Mouse (Mus musculus) myocyte (in vitro differentiated cells): ENCODE measurements at regions not wholly inside any gene's neighbourhood (a gene's known extent, or its start where the extent isn't known, plus 50 kb on each side); places are given as distances from the start of the nearest gene placed in this dataset.

Experiments
- H3K27me3 ChIP-seq: one replicate; pipeline ENCODE4 v1.6.1; 2011; ENCODE audit not compliant: control insufficient read depth, insufficient read depth, insufficient read length
- H3K36me3 ChIP-seq: one replicate; pipeline ENCODE4 v1.6.1; 2011; ENCODE audit not compliant: control insufficient read depth, insufficient read depth
- H3K4me2 ChIP-seq: one replicate; pipeline ENCODE4 v1.6.1; 2011; ENCODE audit warnings: low read depth, control low read depth
- H3K4me3 ChIP-seq: one replicate; pipeline ENCODE4 v1.5.1; 2011; ENCODE audit warnings: mild to moderate bottlenecking, control low read depth, moderate library complexity
- H3K79me2 ChIP-seq: one replicate; pipeline ENCODE4 v1.6.1; 2011; ENCODE audit not compliant: control insufficient read depth, insufficient read depth
- H3ac ChIP-seq: one replicate; pipeline ENCODE4 v1.6.1; 2011; ENCODE audit not compliant: control insufficient read depth, insufficient read length
- CEBPB ChIP-seq: IDR thresholded peaks from 2 replicates; pipeline ENCODE4 v1.6.1; 2011; ENCODE audit warnings: mild to moderate bottlenecking, moderate library complexity; ENCODE audit not compliant: poor library complexity, insufficient read depth, severe bottlenecking
- E2F4 ChIP-seq: IDR thresholded peaks from one replicate; pipeline ENCODE4 v1.6.1; 2011; ENCODE audit warnings: mild to moderate bottlenecking, control low read depth, moderate library complexity; ENCODE audit not compliant: insufficient read depth
- MAX ChIP-seq: IDR thresholded peaks from one replicate; pipeline ENCODE4 v1.6.1; 2011; ENCODE audit warnings: low read depth, mild to moderate bottlenecking, control low read depth
- MYOD1 ChIP-seq, 3 experiments: IDR thresholded peaks; one replicate each; pipeline ENCODE4 v1.6.1; 2011; ENCODE audit warnings: control low read depth in 2 of 3, low read depth in 2 of 3, mild to moderate bottlenecking in 2 of 3, moderate library complexity in 1 of 3; ENCODE audit not compliant: insufficient read length in 2 of 3, control insufficient read depth in 1 of 3
- MYOG ChIP-seq, 3 experiments: IDR thresholded peaks; one replicate each; pipeline ENCODE4 v1.6.1; 2011; ENCODE audit warnings: control low read depth in 2 of 3, low read depth in 2 of 3, mild to moderate bottlenecking in 2 of 3; ENCODE audit not compliant: insufficient read length in 2 of 3, control insufficient read depth in 1 of 3, insufficient read depth in 1 of 3
- POLR2A ChIP-seq: IDR thresholded peaks from one replicate; pipeline ENCODE4 v1.6.1; 2011; ENCODE audit warnings: low read depth, mild to moderate bottlenecking, control low read depth, moderate library complexity; ENCODE audit not compliant: insufficient read length
- POLR2AphosphoS2 ChIP-seq: IDR thresholded peaks from one replicate; pipeline ENCODE4 v1.6.1; 2011; ENCODE audit warnings: low read depth, control low read depth; ENCODE audit not compliant: insufficient read length
- REST ChIP-seq: IDR thresholded peaks from one replicate; pipeline ENCODE4 v1.6.1; 2011; ENCODE audit warnings: mild to moderate bottlenecking, control low read depth, moderate library complexity; ENCODE audit not compliant: insufficient read depth, insufficient read length
- SRF ChIP-seq: IDR thresholded peaks from one replicate; pipeline ENCODE4 v1.6.1; 2011; ENCODE audit warnings: low read depth; ENCODE audit not compliant: control insufficient read depth, insufficient read length
- TCF12 ChIP-seq: IDR thresholded peaks from one replicate; pipeline ENCODE4 v1.6.1; 2011; ENCODE audit warnings: mild to moderate bottlenecking, control low read depth; ENCODE audit not compliant: poor library complexity, insufficient read depth, severe bottlenecking
- TCF3 ChIP-seq: IDR thresholded peaks from one replicate; pipeline ENCODE4 v1.6.1; 2011; ENCODE audit warnings: low read depth, control low read depth; ENCODE audit not compliant: insufficient read length
- USF1 ChIP-seq: IDR thresholded peaks from one replicate; pipeline ENCODE4 v1.6.1; 2011; ENCODE audit warnings: low read depth, mild to moderate bottlenecking, control low read depth, moderate library complexity

GRCm38 (mm10) chr2:113959025-113959767 lies 54.2 kb downstream of the Gjd2 start:
- Histone ChIP-seq H3ac (no peak overlapping the region), H3K27me3 (no peaks in the 10 kb centered on the region), H3K4me2 (no peak overlapping the region), H3K36me3 (no peaks in the 10 kb centered on the region), H3K79me2 (no peaks in the 10 kb centered on the region), H3K4me3 (no peak overlapping the region)
- TF ChIP-seq TCF3 (peak; percentile 9), POLR2AphosphoS2 (no peak), MYOD1 (IDR thresholded peaks at IDR 0.05; ENCODE audit: control insufficient read depth in 1 of 3, insufficient read length in 2 of 3, low read depth in 2 of 3) (peak in 1 of 3 experiments; percentile 15), MYOG (IDR thresholded peaks at IDR 0.05; ENCODE audit: control insufficient read depth in 1 of 3, insufficient read depth in 1 of 3, insufficient read length in 2 of 3, low read depth in 2 of 3) (peak in 1 of 3 experiments; percentile 28), POLR2A (no peak)

GRCm38 (mm10) chr2:113952480-113952879 lies 60.9 kb downstream of the Gjd2 start:
- no peaks in the 10 kb centered on the region for H3K79me2 ChIP-seq
- no peak overlapping the region for H3K4me2 ChIP-seq
- H3ac ChIP-seq = no peak overlapping the region
- TF ChIP-seq CEBPB = no peak
- no peak for TF ChIP-seq E2F4
- no peak for TF ChIP-seq MYOG (IDR thresholded peaks at IDR 0.05; ENCODE audit: control insufficient read depth in 1 of 3, insufficient read depth in 1 of 3, insufficient read length in 2 of 3, low read depth in 2 of 3)
- TF ChIP-seq TCF12 = no peak
- TF ChIP-seq USF1 = no peak
- no peak for TF ChIP-seq TCF3
- TF ChIP-seq POLR2AphosphoS2 = no peak
- no peak for TF ChIP-seq REST
- TF ChIP-seq MYOD1 (IDR thresholded peaks at IDR 0.05; ENCODE audit: control insufficient read depth in 1 of 3, insufficient read length in 2 of 3, low read depth in 2 of 3) = no peak
- TF ChIP-seq MAX = no peak
- no peak for TF ChIP-seq SRF
- no peak for TF ChIP-seq POLR2A
- no peak overlapping the region for H3K4me3 ChIP-seq
- H3K36me3 ChIP-seq = no peaks in the 10 kb centered on the region
- no peaks in the 10 kb centered on the region for H3K27me3 ChIP-seq

GRCm38 (mm10) chr2:113949296-113949990 lies 64.0 kb downstream of the Gjd2 start:
- H3ac ChIP-seq = no peak overlapping the region
- H3K4me3 ChIP-seq = no peak overlapping the region
- H3K4me2 ChIP-seq = no peak overlapping the region
- no peaks in the 10 kb centered on the region for H3K27me3 ChIP-seq
- TF ChIP-seq CEBPB = no peak
- no peak for TF ChIP-seq POLR2A
- TF ChIP-seq MYOD1 (IDR thresholded peaks at IDR 0.05; ENCODE audit: control insufficient read depth in 1 of 3, insufficient read length in 2 of 3, low read depth in 2 of 3) = no peak
- TF ChIP-seq TCF12 = no peak
- no peak for TF ChIP-seq MAX
- no peak for TF ChIP-seq POLR2AphosphoS2
- TF ChIP-seq TCF3 = no peak
- no peak for TF ChIP-seq REST
- TF ChIP-seq USF1 = no peak
- TF ChIP-seq E2F4 = no peak
- TF ChIP-seq MYOG (IDR thresholded peaks at IDR 0.05; ENCODE audit: control insufficient read depth in 1 of 3, insufficient read depth in 1 of 3, insufficient read length in 2 of 3, low read depth in 2 of 3) = no peak
- TF ChIP-seq SRF = no peak
- no peaks in the 10 kb centered on the region for H3K36me3 ChIP-seq
- no peaks in the 10 kb centered on the region for H3K79me2 ChIP-seq

- Histone ChIP-seq H3K79me2 (no peaks in the 10 kb centered on the region), H3K27me3 (no peaks in the 10 kb centered on the region), H3K36me3 (no peaks in the 10 kb centered on the region), H3K4me3 (no peak overlapping the region), H3K4me2 (no peak overlapping the region), H3ac (no peak overlapping the region)
- no peak for TF ChIP-seq SRF
- TF ChIP-seq MYOG (IDR thresholded peaks at IDR 0.05; ENCODE audit: control insufficient read depth in 1 of 3, insufficient read depth in 1 of 3, insufficient read length in 2 of 3, low read depth in 2 of 3) = no peak
- no peak for TF ChIP-seq POLR2A
- no peak for TF ChIP-seq POLR2AphosphoS2
- TF ChIP-seq REST = no peak
- TF ChIP-seq MAX = no peak
Measured at GRCm38 (mm10) chr2:113931689-113932088, 81.7 kb downstream of the Gjd2 start.

- Histone ChIP-seq H3K4me2 (no peak overlapping the region), H3K27me3 (no peaks in the 10 kb centered on the region), H3K36me3 (no peaks in the 10 kb centered on the region), H3K4me3 (no peak overlapping the region), H3ac (no peak overlapping the region), H3K79me2 (no peaks in the 10 kb centered on the region)
- TF ChIP-seq E2F4 (no peak), CEBPB (no peak), USF1 (no peak), MYOD1 (IDR thresholded peaks at IDR 0.05; ENCODE audit: control insufficient read depth in 1 of 3, insufficient read length in 2 of 3, low read depth in 2 of 3) (no peak), TCF3 (no peak), SRF (no peak)
Measured at GRCm38 (mm10) chr2:113930948-113931347, 82.5 kb downstream of the Gjd2 start.
